Mouse (Mus musculus): ENCODE measurements around the gene Scrg1. TPM values are rescaled to one million over a fixed set of nuclear protein-coding genes. Genes with fewer than 3 reads are reported as not detected.
A peak's percentile ranks its signal among the peaks of the same experiment; 100 is the strongest.

Scrg1 gene
- 11.2 and 16.3 TPM in 2 replicates for total RNA-seq (2014; rRNA removed)
- 35.2 and 37.7 TPM in 2 replicates for polyA plus RNA-seq (2015; fragmentation: Nextera tagmentation; extraction: Ambion mirVana)

GRCm38 (mm10) chr8:57455765-57456164, at the start of gene Scrg1:
TSS of gene Scrg1 (plus strand) at chr8:57455923.
- no peak within 1 kb of the TSS for H3K9ac ChIP-seq (replicated peaks; ENCODE audit: low read length, poor library complexity, severe bottlenecking)
- H3K4me3 ChIP-seq (ENCODE audit: low read depth, low read length) = peak within 1 kb of the TSS; percentile 4; the same call in 1 of the 2 replicates
- DNase-seq (ENCODE audit: low spot score) = peak; percentile 46
- ATAC-seq (ENCODE audit: low FRiP score) = peak; percentile 66; the same call in 1 of the 2 replicates
- H3K27ac ChIP-seq (ENCODE audit: low read depth, low read length) = peak within 1 kb of the TSS; percentile 47
- WGBS = 66% methylated on average over 3 of the region's 3 CpGs
- no peaks in the 10 kb centered on the region for H3K27me3 ChIP-seq (ENCODE audit: insufficient read depth, low read length)
- no peaks in the 10 kb centered on the region for H3K36me3 ChIP-seq (ENCODE audit: insufficient read depth, low read length)
- H3K4me1 ChIP-seq (ENCODE audit: insufficient read depth, low read length) = no peaks in the 10 kb centered on the region
- no peak for TF ChIP-seq CTCF (IDR thresholded peaks at IDR 0.05)
- H3K9me3 ChIP-seq (ENCODE audit: low read length) = no peaks in the 10 kb centered on the region
- H3K4me2 ChIP-seq (ENCODE audit: low read depth, low read length, poor library complexity, severe bottlenecking) = peak within 1 kb of the TSS; percentile 20; the same call in 1 of the 2 replicates

- 0 out of 2 replicates have a peak, but pooled peaks cover 2% of the 10 kb centered on the region for H3K4me1 ChIP-seq (ENCODE audit: insufficient read depth, low read length)
- ATAC-seq (ENCODE audit: low FRiP score) (no peak), DNase-seq (ENCODE audit: low spot score) (no peak)
- H3K36me3 ChIP-seq (ENCODE audit: insufficient read depth, low read length) = no peaks in the 10 kb centered on the region
- no peak overlapping the region for H3K27ac ChIP-seq (ENCODE audit: low read depth, low read length)
- H3K4me3 ChIP-seq (ENCODE audit: low read depth, low read length) = no peak overlapping the region
- no peak overlapping the region for H3K4me2 ChIP-seq (ENCODE audit: low read depth, low read length, poor library complexity, severe bottlenecking)
- no peak overlapping the region for H3K9ac ChIP-seq (replicated peaks; ENCODE audit: low read length, poor library complexity, severe bottlenecking)
- WGBS = 93% methylated on average over 4 of the region's 4 CpGs
- H3K27me3 ChIP-seq (ENCODE audit: insufficient read depth, low read length) = no peaks in the 10 kb centered on the region
- H3K9me3 ChIP-seq (ENCODE audit: low read length) = no peaks in the 10 kb centered on the region
- no peak for TF ChIP-seq CTCF (IDR thresholded peaks at IDR 0.05)
Observed at GRCm38 (mm10) chr8:57406366-57406765, 49.4 kb upstream of the Scrg1 start.

- Histone ChIP-seq H3K27ac (ENCODE audit: low read depth, low read length) (no peak overlapping the region), H3K27me3 (ENCODE audit: insufficient read depth, low read length) (no peaks in the 10 kb centered on the region), H3K9ac (replicated peaks; ENCODE audit: low read length, poor library complexity, severe bottlenecking) (no peak overlapping the region), H3K4me1 (ENCODE audit: insufficient read depth, low read length) (0 out of 2 replicates have a peak, but pooled peaks cover 2% of the 10 kb centered on the region), H3K4me3 (ENCODE audit: low read depth, low read length) (no peak overlapping the region), H3K9me3 (ENCODE audit: low read length) (no peaks in the 10 kb centered on the region), H3K4me2 (ENCODE audit: low read depth, low read length, poor library complexity, severe bottlenecking) (no peak overlapping the region), H3K36me3 (ENCODE audit: insufficient read depth, low read length) (no peaks in the 10 kb centered on the region)
- ATAC-seq (ENCODE audit: low FRiP score) (no peak), DNase-seq (ENCODE audit: low spot score) (no peak)
- TF ChIP-seq CTCF (IDR thresholded peaks at IDR 0.05) = no peak
- WGBS = 25% methylated on average over 2 of the region's 2 CpGs
Observed at GRCm38 (mm10) chr8:57409333-57409732, 46.4 kb upstream of the Scrg1 start.

- Histone ChIP-seq H3K9ac (replicated peaks; ENCODE audit: low read length, poor library complexity, severe bottlenecking) (no peak overlapping the region), H3K36me3 (ENCODE audit: insufficient read depth, low read length) (no peaks in the 10 kb centered on the region), H3K4me2 (ENCODE audit: low read depth, low read length, poor library complexity, severe bottlenecking) (peak overlapping the region; percentile 46), H3K27me3 (ENCODE audit: insufficient read depth, low read length) (no peaks in the 10 kb centered on the region), H3K9me3 (ENCODE audit: low read length) (no peaks in the 10 kb centered on the region), H3K4me3 (ENCODE audit: low read depth, low read length) (peak overlapping the region; percentile 24), H3K4me1 (ENCODE audit: insufficient read depth, low read length) (0 out of 2 replicates have a peak, but pooled peaks cover 2% of the 10 kb centered on the region), H3K27ac (ENCODE audit: low read depth, low read length) (no peak overlapping the region)
- no peak for TF ChIP-seq CTCF (IDR thresholded peaks at IDR 0.05)
- ATAC-seq (ENCODE audit: low FRiP score) = 0 out of 2 replicates have a peak, but pooled peaks have one; percentile 53
- peak; percentile 23 for DNase-seq (ENCODE audit: low spot score)
- 12% methylated on average over 15 of the region's 15 CpGs for WGBS
Observed at GRCm38 (mm10) chr8:57409779-57410472, 45.8 kb upstream of the Scrg1 start.

DNA sequence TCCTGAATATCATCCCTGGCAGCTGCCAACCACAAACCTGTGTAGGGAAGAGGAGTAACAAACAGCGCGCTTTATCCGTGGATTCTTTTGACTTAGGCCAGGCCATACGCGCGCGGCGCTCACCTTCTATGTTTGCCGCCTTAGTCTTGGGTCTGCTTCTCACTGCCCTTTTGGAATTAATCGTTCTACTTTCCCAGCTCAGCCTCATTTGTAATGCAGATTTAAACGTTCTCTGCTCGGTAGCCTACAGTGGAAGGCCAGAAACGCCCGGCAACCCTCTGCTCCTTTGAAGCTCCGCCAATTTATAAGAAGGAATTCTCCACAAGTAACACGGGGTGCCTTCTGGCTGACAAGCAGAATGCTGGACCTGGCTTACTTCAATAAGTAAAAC, 45.3 kb upstream of the Scrg1 start:
- no peaks in the 10 kb centered on the region for H3K36me3 ChIP-seq (ENCODE audit: insufficient read depth, low read length)
- no peaks in the 10 kb centered on the region for H3K27me3 ChIP-seq (ENCODE audit: insufficient read depth, low read length)
- H3K9me3 ChIP-seq (ENCODE audit: low read length) = no peaks in the 10 kb centered on the region
- peak overlapping the region; percentile 24 for H3K4me3 ChIP-seq (ENCODE audit: low read depth, low read length)
- H3K27ac ChIP-seq (ENCODE audit: low read depth, low read length) = no peak overlapping the region
- H3K9ac ChIP-seq (replicated peaks; ENCODE audit: low read length, poor library complexity, severe bottlenecking) = no peak overlapping the region
- WGBS = 4% methylated on average over 16 of the region's 16 CpGs
- ATAC-seq (ENCODE audit: low FRiP score) (peak; percentile 55), DNase-seq (ENCODE audit: low spot score) (peak; percentile 76)
- H3K4me2 ChIP-seq (ENCODE audit: low read depth, low read length, poor library complexity, severe bottlenecking) = peak overlapping the region; percentile 46
- 0 out of 2 replicates have a peak, but pooled peaks cover 2% of the 10 kb centered on the region for H3K4me1 ChIP-seq (ENCODE audit: insufficient read depth, low read length)
- no peak for TF ChIP-seq CTCF (IDR thresholded peaks at IDR 0.05)

- Histone ChIP-seq H3K27ac (ENCODE audit: low read depth, low read length) (no peak overlapping the region), H3K4me1 (ENCODE audit: insufficient read depth, low read length) (0 out of 2 replicates have a peak, but pooled peaks cover 2% of the 10 kb centered on the region), H3K36me3 (ENCODE audit: insufficient read depth, low read length) (no peaks in the 10 kb centered on the region), H3K4me2 (ENCODE audit: low read depth, low read length, poor library complexity, severe bottlenecking) (no peak overlapping the region), H3K27me3 (ENCODE audit: insufficient read depth, low read length) (no peaks in the 10 kb centered on the region), H3K9ac (replicated peaks; ENCODE audit: low read length, poor library complexity, severe bottlenecking) (no peak overlapping the region), H3K9me3 (ENCODE audit: low read length) (no peaks in the 10 kb centered on the region), H3K4me3 (ENCODE audit: low read depth, low read length) (no peak overlapping the region)
- DNase-seq (ENCODE audit: low spot score) = no peak
- TF ChIP-seq CTCF (IDR thresholded peaks at IDR 0.05) = no peak
- 90% methylated on average over 6 of the region's 6 CpGs for WGBS
- ATAC-seq (ENCODE audit: low FRiP score) = no peak
Observed at GRCm38 (mm10) chr8:57411366-57411765, 44.4 kb upstream of the Scrg1 start.

All from midbrain, postnatal 0 days (tissue).